Mouse (Mus musculus): Measurements from ENCODE around the gene Snrpc.
"Not testable (repeated sequence)": the region's sequence is repeated elsewhere in the genome, so short reads cannot be mapped to it uniquely, and the experiment has no call there.

The Snrpc gene

GRCm38 (mm10) chr17:27837850-27838249 lies at the start of gene Snrpc:
Snrpc (plus strand) TSS chr17:27838150.
- not testable (repeated sequence) for DNase-seq (ENCODE audit: low spot score)

GRCm38 (mm10) chr17:27788456-27789172 lies 49.3 kb upstream of the Snrpc start:
- no peak for DNase-seq (ENCODE audit: low spot score)

GRCm38 (mm10) chr17:27790015-27790414 lies 47.9 kb upstream of the Snrpc start:
- no peak for DNase-seq (ENCODE audit: low spot score)

- no peak for DNase-seq (ENCODE audit: low spot score)
These were observed 47.0 kb upstream of the Snrpc start for GRCm38 (mm10) chr17:27790976-27791375.

GRCm38 (mm10) chr17:27791556-27791955 lies 46.4 kb upstream of the Snrpc start:
- DNase-seq (ENCODE audit: low spot score): no peak

- DNase-seq (ENCODE audit: low spot score): no peak
These were observed 45.4 kb upstream of the Snrpc start for GRCm38 (mm10) chr17:27792516-27792915.

- DNase-seq (ENCODE audit: low spot score): no peak
These were observed 44.8 kb upstream of the Snrpc start for GRCm38 (mm10) chr17:27793144-27793543.

- peak; percentile 53 for DNase-seq (ENCODE audit: low spot score)
These were observed 41.2 kb upstream of the Snrpc start for GRCm38 (mm10) chr17:27796780-27797179.

- peak; percentile 60 for DNase-seq (ENCODE audit: low spot score)
These were observed 40.5 kb upstream of the Snrpc start for GRCm38 (mm10) chr17:27797341-27797872.

- DNase-seq (ENCODE audit: low spot score): no peak
These were observed 38.0 kb upstream of the Snrpc start for GRCm38 (mm10) chr17:27799771-27800584.

GRCm38 (mm10) chr17:27800710-27801648 lies 37.0 kb upstream of the Snrpc start:
- no peak for DNase-seq (ENCODE audit: low spot score)

GRCm38 (mm10) chr17:27803752-27804151 lies 34.2 kb upstream of the Snrpc start:
- DNase-seq (ENCODE audit: low spot score): no peak

- no peak for DNase-seq (ENCODE audit: low spot score)
These were observed 33.7 kb upstream of the Snrpc start for GRCm38 (mm10) chr17:27804156-27804690.

GRCm38 (mm10) chr17:27804803-27805770 lies 32.9 kb upstream of the Snrpc start:
- DNase-seq (ENCODE audit: low spot score): no peak

- DNase-seq (ENCODE audit: low spot score): no peak
These were observed 30.3 kb upstream of the Snrpc start for GRCm38 (mm10) chr17:27807542-27808078.

GRCm38 (mm10) chr17:27810569-27811331 lies 27.2 kb upstream of the Snrpc start:
- no peak for DNase-seq (ENCODE audit: low spot score)

GRCm38 (mm10) chr17:27811980-27812379 lies 26.0 kb upstream of the Snrpc start:
- no peak for DNase-seq (ENCODE audit: low spot score)

- DNase-seq (ENCODE audit: low spot score): no peak
These were observed 23.3 kb upstream of the Snrpc start for GRCm38 (mm10) chr17:27814606-27815005.

- DNase-seq (ENCODE audit: low spot score): no peak
These were observed 18.9 kb upstream of the Snrpc start for GRCm38 (mm10) chr17:27819011-27819410.

All from testis, postnatal 10 days (tissue).